Mouse (Mus musculus) kidney, embryonic 14.5 days (tissue): ENCODE results near the gene Filip1l. TPM values are rescaled to one million over a fixed set of nuclear protein-coding genes. Genes with fewer than 3 reads are reported as not detected.

Experiments
- ATAC-seq: fragments of 200-750 bp; cut with Nextera tagmentation; 2 replicates; pipeline ENCODE4 v1.8.0; 2017; ENCODE audit warnings: moderate number of reproducible peaks, mild to moderate bottlenecking, moderate TSS enrichment, moderate library complexity; ENCODE audit not compliant: low FRiP score, low TSS enrichment
- H3K27ac ChIP-seq: fragments of 300-500 bp; sonication (generic); 2 replicates; pipeline ENCODE4 v1.5.1; 2014; ENCODE audit warnings: low read depth, mild to moderate bottlenecking, low read length, moderate library complexity, mixed read lengths
- H3K27me3 ChIP-seq: fragments of 300-500 bp; sonication (generic); 2 replicates; pipeline ENCODE4 v1.6.1; 2014; ENCODE audit warnings: mild to moderate bottlenecking, low read length; ENCODE audit not compliant: control insufficient read depth, insufficient read depth
- H3K36me3 ChIP-seq: fragments of 300-500 bp; sonication (generic); 2 replicates; pipeline ENCODE4 v1.6.1; 2014; ENCODE audit warnings: low read length, mixed read lengths; ENCODE audit not compliant: control insufficient read depth, insufficient read depth
- H3K4me1 ChIP-seq: fragments of 300-500 bp; sonication (generic); 2 replicates; pipeline ENCODE4 v1.6.1; 2014; ENCODE audit warnings: low read length, mixed read lengths; ENCODE audit not compliant: control insufficient read depth, insufficient read depth
- H3K4me2 ChIP-seq: fragments of 300-500 bp; sonication (generic); replicated peaks from 2 replicates; pipeline ENCODE4 v1.6.1; 2014; ENCODE audit warnings: low read depth, mild to moderate bottlenecking, low read length
- H3K4me3 ChIP-seq: fragments of 300-500 bp; sonication (generic); 2 replicates; pipeline ENCODE4 v1.5.1; 2014; ENCODE audit warnings: mild to moderate bottlenecking, low read length
- H3K9ac ChIP-seq: fragments of 300-500 bp; sonication (generic); 2 replicates; pipeline ENCODE4 v1.6.1; 2014; ENCODE audit warnings: low read depth, mild to moderate bottlenecking, low read length, moderate library complexity
- H3K9me3 ChIP-seq: fragments of 300-500 bp; sonication (generic); 2 replicates; pipeline ENCODE4 v1.6.1; 2016; ENCODE audit warnings: low read length; ENCODE audit not compliant: control insufficient read depth
- WGBS: fragments of 180-500 bp; shearing (Covaris S2); extraction: QIAGEN DNeasy Blood & Tissue Kit; methylation state at CpG from one replicate; pipeline ENCODE4 v1.1.7; 2014; 5-methylcytosine and 5-hydroxymethylcytosine counted together
- polyA plus RNA-seq: library from polyadenylated mRNA; unstranded; fragments of >200 nt; fragmentation: Nextera tagmentation; extraction: Ambion mirVana; gene quantifications from 2 replicates; pipeline ENCODE4 v1.2.1, GENCODE M21; 2014

Gene Filip1l
- polyA plus RNA-seq, 1 experiment from 2014 or later: 21.1 TPM

DNA sequence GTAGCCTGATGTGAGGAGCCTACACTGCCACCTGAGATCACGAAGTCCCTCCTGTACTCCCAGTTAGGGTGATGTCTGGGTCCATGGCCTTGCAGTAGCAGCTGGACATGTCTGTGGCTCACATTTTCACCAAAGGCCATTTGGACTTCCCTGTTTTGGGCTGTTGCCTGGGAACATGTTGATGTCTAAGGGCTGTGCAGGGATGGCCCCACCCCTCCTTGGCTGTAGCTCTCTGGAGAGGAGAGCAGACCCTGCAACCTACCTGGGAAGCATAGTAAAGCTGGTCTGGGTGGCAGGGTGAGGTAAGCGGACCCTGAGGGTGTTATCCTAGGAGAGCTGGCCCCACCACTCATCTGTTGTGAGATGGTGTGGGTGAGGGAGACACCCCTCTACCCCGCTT lies 7.9 kb downstream of the Filip1l start:
- Histone ChIP-seq H3K4me2 (no peak overlapping the region), H3K4me3 (no peak overlapping the region), H3K27me3 (no peaks in the 10 kb centered on the region), H3K36me3 (no peaks in the 10 kb centered on the region), H3K4me1 (peaks cover 10% of the 10 kb centered on the region), H3K9ac (no peak overlapping the region), H3K9me3 (no peaks in the 10 kb centered on the region), H3K27ac (no peak overlapping the region)
- 88% methylated on average over 3 of the region's 3 CpGs for WGBS
- ATAC-seq: no peak

DNA sequence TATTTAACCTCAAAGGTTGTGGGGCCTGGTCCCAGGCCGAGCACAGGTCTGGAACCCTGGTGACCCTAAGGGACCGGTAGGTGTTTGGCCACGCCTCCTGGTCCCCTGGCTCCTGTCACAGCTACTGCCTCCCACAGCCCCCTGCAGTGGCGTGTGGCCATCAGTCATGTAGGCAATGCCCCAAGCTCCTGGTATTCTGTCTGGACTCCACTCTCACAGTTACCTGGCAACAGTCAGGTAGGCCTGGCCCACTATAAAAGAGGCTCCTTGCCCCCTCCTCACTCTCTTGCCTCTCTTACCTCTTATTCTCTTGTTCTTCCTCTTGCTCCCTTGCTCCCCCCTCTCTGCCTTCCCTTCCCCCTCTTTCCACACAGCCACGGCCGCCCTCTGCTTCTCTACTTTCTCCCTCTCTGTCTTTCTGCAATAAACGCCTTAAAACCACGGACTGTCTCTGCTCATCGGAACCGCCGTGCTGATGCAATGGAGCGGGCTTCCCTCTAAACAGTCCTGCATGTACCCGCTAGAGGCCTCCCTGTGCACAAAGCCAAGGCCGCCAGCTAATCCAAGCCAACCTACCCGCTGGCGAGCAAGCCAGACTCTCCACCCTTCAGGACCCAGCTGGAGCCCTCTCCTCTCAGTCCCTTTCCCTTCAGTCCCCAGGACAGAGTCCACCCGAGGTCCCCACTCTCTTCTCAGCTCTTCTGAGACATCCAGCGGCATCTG lies 9.9 kb downstream of the Filip1l start:
- Histone ChIP-seq H3K27me3 (no peaks in the 10 kb centered on the region), H3K9ac (0 out of 2 replicates have a peak overlapping the region, but pooled peaks have one; percentile 14), H3K4me1 (peaks cover 28% of the 10 kb centered on the region), H3K4me3 (no peak overlapping the region), H3K27ac (no peak overlapping the region), H3K4me2 (peak overlapping the region; percentile 15; the same call in 1 of the 2 replicates), H3K36me3 (no peaks in the 10 kb centered on the region), H3K9me3 (no peaks in the 10 kb centered on the region)
- WGBS: 31% methylated on average over 18 of the region's 18 CpGs
- peak; percentile 63 for ATAC-seq

DNA sequence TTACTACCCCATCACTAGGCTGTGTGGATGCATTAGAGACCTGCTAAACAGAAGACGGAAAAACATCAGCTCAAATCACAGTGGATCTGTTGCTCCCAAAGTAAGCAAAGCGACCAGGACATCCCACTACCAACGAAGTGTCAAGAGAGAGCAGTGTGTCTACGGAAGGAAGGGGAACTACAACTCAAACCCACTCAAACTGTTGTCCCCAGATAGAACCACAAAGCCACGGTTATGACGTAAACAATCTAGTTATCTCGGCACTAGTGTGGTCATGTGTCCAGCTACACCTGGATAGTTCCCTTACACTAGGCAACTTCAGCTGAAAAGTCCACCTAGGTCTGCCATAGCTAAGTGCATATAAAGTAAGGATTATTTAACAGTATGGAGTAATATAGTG lies 11.6 kb downstream of the Filip1l start:
- 76% methylated on average over 7 of the region's 7 CpGs for WGBS
- Histone ChIP-seq H3K4me2 (no peak overlapping the region), H3K9ac (no peak overlapping the region), H3K4me3 (no peak overlapping the region), H3K27me3 (no peaks in the 10 kb centered on the region), H3K9me3 (no peaks in the 10 kb centered on the region), H3K36me3 (no peaks in the 10 kb centered on the region), H3K4me1 (peaks cover 28% of the 10 kb centered on the region), H3K27ac (no peak overlapping the region)
- no peak for ATAC-seq

DNA sequence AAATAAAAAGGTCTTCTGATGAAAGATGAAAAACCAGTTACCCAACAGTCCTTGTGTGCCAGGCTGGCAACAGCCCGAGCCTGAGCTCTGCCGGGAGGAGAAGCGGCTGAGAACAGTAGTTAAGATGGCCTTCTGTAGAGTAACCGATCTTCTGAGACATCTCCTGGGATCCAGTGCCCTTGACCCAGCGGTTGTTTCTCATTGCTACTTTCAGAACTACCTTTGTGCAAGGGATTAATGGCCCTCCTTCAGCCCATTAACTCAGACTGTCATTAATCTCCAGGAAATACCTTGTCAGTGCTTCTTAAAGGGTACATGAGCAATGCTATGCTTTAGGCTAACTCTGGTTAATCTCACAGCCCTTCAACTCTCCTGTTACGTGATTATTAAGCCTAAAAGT lies 13.2 kb downstream of the Filip1l start:
- Histone ChIP-seq H3K27me3 (no peaks in the 10 kb centered on the region), H3K9me3 (no peaks in the 10 kb centered on the region), H3K4me2 (0 out of 2 replicates have a peak overlapping the region, but pooled peaks have one; percentile 8), H3K4me1 (peaks cover 28% of the 10 kb centered on the region), H3K27ac (no peak overlapping the region), H3K4me3 (no peak overlapping the region), H3K36me3 (no peaks in the 10 kb centered on the region), H3K9ac (no peak overlapping the region)
- WGBS: 8% methylated on average over 6 of the region's 6 CpGs
- peak; percentile 70 for ATAC-seq

DNA sequence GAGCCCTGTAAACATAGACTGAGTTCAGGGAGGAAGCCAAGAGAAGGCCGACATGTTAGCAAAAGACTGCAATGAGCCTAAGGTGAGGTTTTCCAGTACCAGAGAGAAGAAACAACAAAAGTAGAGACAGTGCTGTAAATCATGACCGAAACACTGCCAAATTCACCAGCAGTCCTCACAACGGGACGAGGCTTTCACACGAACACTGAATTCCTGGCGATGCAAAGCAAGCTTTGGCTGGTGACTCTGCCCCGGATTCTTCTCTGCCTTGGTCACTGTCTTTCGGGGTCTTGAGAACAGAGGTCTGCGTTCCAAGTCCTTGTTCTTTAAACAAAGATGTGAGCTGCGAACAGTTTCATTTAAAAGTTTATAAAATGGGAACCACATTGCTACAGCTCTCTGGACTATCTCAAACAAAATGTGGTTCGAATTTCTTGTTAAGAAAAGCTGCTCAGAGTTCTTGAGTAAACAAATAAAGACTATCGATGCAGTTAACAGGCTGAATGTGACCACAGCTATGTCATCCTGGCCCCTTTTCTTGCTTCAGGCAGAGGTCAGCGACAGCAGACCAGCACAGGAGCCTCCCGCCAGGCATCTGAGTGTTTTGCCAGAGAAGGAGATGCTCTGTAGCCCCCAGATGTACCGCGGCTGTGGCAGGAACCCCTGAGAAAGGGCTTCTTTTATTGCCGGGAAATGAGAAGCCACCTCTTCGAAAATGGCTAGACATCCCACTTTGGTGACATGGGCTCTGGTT lies 14.2 kb downstream of the Filip1l start:
- no peaks in the 10 kb centered on the region for H3K36me3 ChIP-seq
- WGBS: 24% methylated on average over 18 of the region's 18 CpGs
- no peak for ATAC-seq
- peaks cover 28% of the 10 kb centered on the region for H3K4me1 ChIP-seq
- H3K9me3 ChIP-seq: no peaks in the 10 kb centered on the region
- no peaks in the 10 kb centered on the region for H3K27me3 ChIP-seq
- H3K4me2 ChIP-seq: no peak overlapping the region
- H3K27ac ChIP-seq: peak overlapping the region; percentile 68; the same call in 1 of the 2 replicates
- no peak overlapping the region for H3K4me3 ChIP-seq
- no peak overlapping the region for H3K9ac ChIP-seq

DNA sequence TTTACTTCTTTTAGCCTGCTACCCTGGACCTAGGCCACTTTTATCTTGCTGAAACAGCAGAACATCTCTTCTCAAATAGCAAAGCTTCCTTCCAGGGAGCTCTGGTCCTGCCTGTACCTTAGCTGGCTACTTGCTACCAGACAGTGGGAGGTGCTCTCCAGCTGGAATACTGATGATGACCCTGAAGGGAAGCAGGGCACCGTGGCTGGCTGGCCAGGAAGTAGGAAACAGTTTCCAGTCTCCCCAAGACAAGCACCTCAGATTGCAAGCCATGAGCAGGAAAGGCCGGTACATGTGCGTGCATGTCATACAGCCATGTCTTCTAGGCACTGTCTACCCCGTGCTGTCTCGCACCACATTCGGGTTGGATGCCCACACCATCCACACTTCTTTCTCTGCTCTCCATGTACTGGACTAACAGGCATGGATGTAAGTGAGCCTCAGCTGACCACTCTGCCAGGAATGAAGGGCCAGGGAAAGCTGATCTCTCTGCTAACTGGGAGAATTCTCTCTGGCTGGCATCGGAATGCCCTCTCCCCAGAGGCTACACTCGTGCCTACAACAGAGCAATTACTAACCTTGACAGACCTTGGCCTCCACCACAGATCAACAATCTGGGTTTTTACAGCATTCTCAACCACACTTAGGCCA lies 17.1 kb downstream of the Filip1l start:
- H3K4me2 ChIP-seq: no peak overlapping the region
- H3K4me1 ChIP-seq: peaks cover 23% of the 10 kb centered on the region
- no peaks in the 10 kb centered on the region for H3K27me3 ChIP-seq
- ATAC-seq: peak; percentile 32; the same call in 1 of the 2 replicates
- no peaks in the 10 kb centered on the region for H3K9me3 ChIP-seq
- no peaks in the 10 kb centered on the region for H3K36me3 ChIP-seq
- no peak overlapping the region for H3K27ac ChIP-seq
- H3K4me3 ChIP-seq: no peak overlapping the region
- 60% methylated on average over 8 of the region's 8 CpGs for WGBS
- H3K9ac ChIP-seq: no peak overlapping the region

DNA sequence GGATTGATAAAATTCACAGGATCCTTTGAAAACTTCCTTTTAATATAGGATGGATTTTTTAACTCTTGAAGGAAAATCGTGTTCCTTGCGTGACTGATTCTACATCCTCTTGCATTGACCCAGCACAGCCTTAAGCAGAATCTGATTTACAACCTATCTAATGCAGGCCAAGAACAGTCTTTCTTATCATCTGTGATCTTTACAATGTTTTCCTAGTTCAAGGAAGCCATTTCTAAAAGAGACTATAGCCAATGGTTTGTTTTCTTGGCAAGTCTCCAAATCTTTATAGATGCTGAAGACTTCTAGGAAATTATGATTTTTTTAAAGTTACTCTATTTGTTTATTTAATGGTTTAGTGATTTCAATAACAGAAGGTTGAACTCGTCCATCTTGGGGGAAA lies 19.3 kb downstream of the Filip1l start:
- H3K27ac ChIP-seq: no peak overlapping the region
- no peaks in the 10 kb centered on the region for H3K36me3 ChIP-seq
- ATAC-seq: no peak
- 38% methylated on average over 3 of the region's 3 CpGs for WGBS
- no peaks in the 10 kb centered on the region for H3K9me3 ChIP-seq
- no peak overlapping the region for H3K4me3 ChIP-seq
- no peaks in the 10 kb centered on the region for H3K27me3 ChIP-seq
- H3K4me2 ChIP-seq: no peak overlapping the region
- H3K4me1 ChIP-seq: peaks cover 6% of the 10 kb centered on the region; the same call in 1 of the 2 replicates
- H3K9ac ChIP-seq: no peak overlapping the region

DNA sequence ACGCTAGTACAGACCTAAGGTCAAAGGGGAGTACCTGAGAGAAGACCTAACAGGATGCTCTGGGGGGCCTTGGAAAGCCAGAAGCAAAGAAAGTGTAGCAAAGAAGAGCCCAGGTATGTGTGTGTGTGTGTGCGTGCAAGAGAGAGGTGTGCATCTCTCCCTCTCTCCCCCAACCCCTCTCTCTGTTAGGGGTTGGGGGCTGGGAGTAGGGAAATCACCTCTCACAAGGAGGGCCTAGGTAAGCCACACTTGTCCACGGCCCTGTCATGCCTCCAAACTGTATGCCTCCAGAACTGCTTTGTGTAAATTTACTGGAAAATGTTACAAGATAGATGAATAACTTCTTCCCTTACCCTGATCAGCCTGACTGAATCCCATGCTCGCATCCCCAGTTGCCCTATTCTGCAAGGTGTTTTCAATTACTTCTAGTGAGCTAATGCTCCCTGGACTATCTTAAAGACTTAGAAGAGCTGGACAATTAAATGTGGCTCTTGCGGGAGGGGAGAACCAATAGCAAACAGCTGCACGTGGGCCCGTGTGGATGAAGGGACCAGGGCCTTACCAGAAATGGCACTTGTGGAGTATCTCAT lies 22.4 kb downstream of the Filip1l start:
- Histone ChIP-seq H3K27me3 (no peaks in the 10 kb centered on the region), H3K9ac (no peak overlapping the region), H3K4me3 (no peak overlapping the region), H3K27ac (no peak overlapping the region), H3K9me3 (no peaks in the 10 kb centered on the region), H3K4me2 (no peak overlapping the region), H3K4me1 (no peaks in the 10 kb centered on the region), H3K36me3 (no peaks in the 10 kb centered on the region)
- 83% methylated on average over 7 of the region's 7 CpGs for WGBS
- ATAC-seq: no peak
